Mouse (Mus musculus): ENCODE measurements around the gene Ttc39d. TPM values are rescaled to one million over a fixed set of nuclear protein-coding genes. Genes with fewer than 3 reads are reported as not detected.

The Ttc39d gene
- polyA plus RNA-seq, 1 experiment from 2014 or later = not detected

DNA sequence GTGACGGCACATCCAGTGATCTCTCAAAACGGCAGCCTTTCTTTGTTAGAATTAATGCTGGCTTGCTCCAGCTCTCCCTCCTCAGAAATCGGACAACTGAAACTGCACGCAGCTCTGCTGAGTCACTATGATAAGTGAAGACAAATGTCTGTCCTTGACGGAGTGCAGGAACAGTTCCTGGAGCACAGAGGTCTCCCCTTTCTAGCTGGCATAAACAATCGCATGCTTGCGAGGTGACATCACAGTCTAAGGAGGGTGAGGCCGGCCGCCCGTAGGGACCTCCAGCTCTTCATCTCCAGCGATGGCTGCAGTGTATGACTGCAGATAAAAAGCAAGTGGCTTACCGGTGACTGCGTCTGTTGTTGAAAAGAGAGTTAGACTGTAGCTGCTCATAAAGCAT is 47.9 kb downstream of the Ttc39d start:
- H3K36me3 ChIP-seq (ENCODE audit: inconsistent target) = peaks cover 76% of the 10 kb centered on the region

DNA sequence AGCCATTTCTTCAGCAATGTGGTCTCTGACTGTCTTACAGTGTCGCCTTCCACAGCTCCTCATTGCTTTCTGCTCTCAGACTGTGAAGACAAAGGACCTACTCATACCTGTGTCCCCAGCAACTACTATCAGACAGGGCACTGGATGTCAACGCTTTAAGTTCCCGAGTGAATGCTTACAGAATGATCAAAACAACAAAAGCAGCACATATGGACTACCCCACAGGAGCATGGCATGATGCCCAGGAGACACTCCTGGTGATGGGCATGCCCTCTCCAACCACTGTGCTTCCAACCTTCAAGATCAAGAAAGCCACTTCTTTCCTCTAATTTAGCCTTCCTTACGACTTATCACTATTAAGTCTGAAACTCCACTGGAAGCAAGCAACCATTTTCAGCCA is 59.8 kb downstream of the Ttc39d start:
- WGBS (ENCODE audit: missing documents) = 94% methylated on average over 4 of the region's 4 CpGs
- Histone ChIP-seq H3K36me3 (ENCODE audit: inconsistent target) (peaks cover 65% of the 10 kb centered on the region), H3K27ac (no peak overlapping the region), H3K79me2 (ENCODE audit: inconsistent target) (no peaks in the 10 kb centered on the region), H3K4me3 (ENCODE audit: inconsistent target) (no peak overlapping the region)

More for the DNA sequence above, 47.9 kb downstream of the Ttc39d start:
- 94% methylated on average over 13 of the region's 13 CpGs for WGBS (ENCODE audit: missing documents)
- Histone ChIP-seq H3K79me2 (ENCODE audit: inconsistent target) (no peaks in the 10 kb centered on the region), H3K4me3 (ENCODE audit: inconsistent target) (no peak overlapping the region), H3K27ac (no peak overlapping the region)

Other genes starting within 250 kb of the Ttc39d start
- gene Hnrnpll, start 145.1 kb upstream of the Ttc39d start, polyA plus RNA-seq (2018) = 28.1 to 43.3 TPM (median 34.9 TPM) in 3 replicates
- 19.7 to 26.5 TPM (median 19.9 TPM) in 3 replicates for gene Galm, start 80.0 kb upstream of the Ttc39d start, polyA plus RNA-seq (2018)
- 52.8 to 163 TPM (median 66.6 TPM) in 3 replicates for gene Srsf7, start 153 bp upstream of the Ttc39d start, polyA plus RNA-seq (2018)
- 4.2 to 14.9 TPM (median 4.6 TPM) in 3 replicates for gene Gemin6, start 17.0 kb downstream of the Ttc39d start, polyA plus RNA-seq (2018)
- gene Morn2, start 82.7 kb downstream of the Ttc39d start, polyA plus RNA-seq (2018) = 6.1 to 7.6 TPM (median 7.4 TPM) in 3 replicates
- 7.6 to 13.4 TPM (median 13.2 TPM) in 3 replicates for gene Dhx57, start 83.0 kb downstream of the Ttc39d start, polyA plus RNA-seq (2018)
- 0.32 TPM in 1 of 3 replicates, not detected in the others for gene Arhgef33, start 99.9 kb downstream of the Ttc39d start, polyA plus RNA-seq (2018)
- not detected in 3 replicates for gene Gm10190, start 166.1 kb downstream of the Ttc39d start, polyA plus RNA-seq (2018)

Data from macrophage (primary cell).